Mouse (Mus musculus) forebrain, embryonic 11.5 days (tissue): ENCODE results near the gene Gli2. TPM values are rescaled to one million over a fixed set of nuclear protein-coding genes. Genes with fewer than 3 reads are reported as not detected.

ENCODE experiments used
- ATAC-seq: fragments of 200-750 bp; cut with Nextera tagmentation; replicated peaks from 2 replicates; pipeline ENCODE4 v1.8.0; 2017; ENCODE audit warnings: moderate TSS enrichment; ENCODE audit not compliant: low FRiP score
- DNase-seq: peaks from one replicate; pipeline ENCODE4 v3.0.0-alpha.2; 2017; ENCODE audit warnings: low spot score
- H3K27ac ChIP-seq: fragments of 300-500 bp; sonication (generic); 2 replicates; pipeline ENCODE4 v1.5.1; 2014; ENCODE audit warnings: low read depth, low read length
- H3K27me3 ChIP-seq: fragments of 300-500 bp; sonication (generic); 2 replicates; pipeline ENCODE4 v1.6.1; 2014; ENCODE audit warnings: mild to moderate bottlenecking, low read length, mixed read lengths; ENCODE audit not compliant: control insufficient read depth, insufficient read depth
- H3K36me3 ChIP-seq: fragments of 300-500 bp; sonication (generic); 2 replicates; pipeline ENCODE4 v1.6.1; 2014; ENCODE audit warnings: mild to moderate bottlenecking, low read length, moderate library complexity, mixed read lengths; ENCODE audit not compliant: control insufficient read depth, insufficient read depth
- H3K4me1 ChIP-seq: fragments of 300-500 bp; sonication (generic); replicated peaks from 2 replicates; pipeline ENCODE4 v1.6.1; 2014; ENCODE audit warnings: low read length, mixed read lengths; ENCODE audit not compliant: control insufficient read depth, insufficient read depth
- H3K4me2 ChIP-seq: fragments of 300-500 bp; sonication (generic); 2 replicates; pipeline ENCODE4 v1.6.1; 2014; ENCODE audit warnings: low read depth, mild to moderate bottlenecking, low read length, moderate library complexity, mixed read lengths; ENCODE audit not compliant: severe bottlenecking
- H3K4me3 ChIP-seq: fragments of 300-500 bp; sonication (generic); 2 replicates; pipeline ENCODE4 v1.5.1; 2014; ENCODE audit warnings: low read depth, low read length
- H3K9ac ChIP-seq: fragments of 300-500 bp; sonication (generic); 2 replicates; pipeline ENCODE4 v1.6.1; 2014; ENCODE audit warnings: low read length
- H3K9me3 ChIP-seq: fragments of 300-500 bp; sonication (generic); 2 replicates; pipeline ENCODE4 v1.6.1; 2016; ENCODE audit warnings: low read length, mixed read lengths; ENCODE audit not compliant: control insufficient read depth
- WGBS: fragments of 180-500 bp; shearing (Covaris S2); extraction: QIAGEN DNeasy Blood & Tissue Kit; methylation state at CpG from one replicate; pipeline ENCODE4 v1.1.7; 2014; 5-methylcytosine and 5-hydroxymethylcytosine counted together
- polyA plus RNA-seq: library from polyadenylated mRNA; unstranded; fragments of >200 nt; fragmentation: Nextera tagmentation; extraction: Ambion mirVana; gene quantifications from 2 replicates; pipeline ENCODE4 v1.2.1, GENCODE M21; 2014

Gli2 gene
- polyA plus RNA-seq, 1 experiment from 2014 or later = 16.3 TPM

GRCm38 (mm10) chr1:118994482-118995105, 58.8 kb downstream of the Gli2 start:
- no peaks in the 10 kb centered on the region for H3K9me3 ChIP-seq
- no peak for DNase-seq
- no peaks in the 10 kb centered on the region for H3K4me1 ChIP-seq
- ATAC-seq = no peak
- WGBS = 89% methylated on average over 8 of the region's 8 CpGs
- H3K9ac ChIP-seq = no peak overlapping the region
- H3K27ac ChIP-seq = no peak overlapping the region
- H3K36me3 ChIP-seq = no peaks in the 10 kb centered on the region; the same call in 1 of the 2 replicates
- H3K4me2 ChIP-seq = no peak overlapping the region
- no peak overlapping the region for H3K4me3 ChIP-seq
- H3K27me3 ChIP-seq = no peaks in the 10 kb centered on the region

- no peaks in the 10 kb centered on the region for H3K27me3 ChIP-seq
- ATAC-seq = no peak
- no peak overlapping the region for H3K27ac ChIP-seq
- 88% methylated on average over 5 of the region's 5 CpGs for WGBS
- no peaks in the 10 kb centered on the region for H3K4me1 ChIP-seq
- no peaks in the 10 kb centered on the region for H3K9me3 ChIP-seq
- H3K4me3 ChIP-seq = no peak overlapping the region
- H3K36me3 ChIP-seq = no peaks in the 10 kb centered on the region; the same call in 1 of the 2 replicates
- H3K9ac ChIP-seq = no peak overlapping the region
- H3K4me2 ChIP-seq = no peak overlapping the region
- no peak for DNase-seq
Observed at GRCm38 (mm10) chr1:118993775-118994174, 59.6 kb downstream of the Gli2 start.

GRCm38 (mm10) chr1:118988331-118988730, 65.1 kb downstream of the Gli2 start:
- Histone ChIP-seq H3K27me3 (no peaks in the 10 kb centered on the region), H3K9me3 (no peaks in the 10 kb centered on the region), H3K4me2 (no peak overlapping the region), H3K36me3 (no peaks in the 10 kb centered on the region; the same call in 1 of the 2 replicates), H3K9ac (no peak overlapping the region), H3K4me3 (no peak overlapping the region), H3K27ac (no peak overlapping the region), H3K4me1 (peaks cover 5% of the 10 kb centered on the region)
- ATAC-seq (no peak), DNase-seq (no peak)
- WGBS = 90% methylated on average over 6 of the region's 6 CpGs

- Histone ChIP-seq H3K9ac (no peak overlapping the region), H3K27me3 (no peaks in the 10 kb centered on the region), H3K36me3 (no peaks in the 10 kb centered on the region; the same call in 1 of the 2 replicates), H3K27ac (no peak overlapping the region), H3K4me2 (no peak overlapping the region), H3K9me3 (no peaks in the 10 kb centered on the region), H3K4me3 (no peak overlapping the region), H3K4me1 (peaks cover 12% of the 10 kb centered on the region)
- no peak for ATAC-seq
- 95% methylated on average over 11 of the region's 11 CpGs for WGBS
- DNase-seq = no peak
Observed at GRCm38 (mm10) chr1:118987538-118987937, 65.9 kb downstream of the Gli2 start.

GRCm38 (mm10) chr1:118983389-118983788, 70.0 kb downstream of the Gli2 start:
- Histone ChIP-seq H3K4me2 (0 out of 2 replicates have a peak overlapping the region, but pooled peaks have one; percentile 8), H3K36me3 (no peaks in the 10 kb centered on the region), H3K4me3 (no peak overlapping the region), H3K4me1 (peaks cover 19% of the 10 kb centered on the region), H3K27ac (peak overlapping the region; percentile 69), H3K9ac (no peak overlapping the region; the same call in 1 of the 2 replicates), H3K27me3 (no peaks in the 10 kb centered on the region), H3K9me3 (no peaks in the 10 kb centered on the region)
- 24% methylated on average over 2 of the region's 2 CpGs for WGBS
- no peak for DNase-seq
- 0 out of 2 replicates have a peak, but pooled peaks have one; percentile 4 for ATAC-seq

- peak; percentile 58 for DNase-seq
- Histone ChIP-seq H3K4me3 (no peak overlapping the region), H3K27me3 (no peaks in the 10 kb centered on the region), H3K36me3 (no peaks in the 10 kb centered on the region), H3K4me2 (peak overlapping the region; percentile 28; the same call in 1 of the 2 replicates), H3K27ac (peak overlapping the region; percentile 69), H3K9ac (no peak overlapping the region; the same call in 1 of the 2 replicates), H3K9me3 (no peaks in the 10 kb centered on the region), H3K4me1 (peaks cover 19% of the 10 kb centered on the region)
- ATAC-seq = peak; percentile 57
- WGBS = under 1% methylated on average over 5 of the region's 5 CpGs
Observed at GRCm38 (mm10) chr1:118982805-118983211, 70.6 kb downstream of the Gli2 start.

GRCm38 (mm10) chr1:118981943-118982804, 71.2 kb downstream of the Gli2 start:
- Histone ChIP-seq H3K9me3 (no peaks in the 10 kb centered on the region), H3K9ac (peak overlapping the region; percentile 23; the same call in 1 of the 2 replicates), H3K27me3 (no peaks in the 10 kb centered on the region), H3K27ac (peak overlapping the region; percentile 69), H3K4me2 (peak overlapping the region; percentile 28; the same call in 1 of the 2 replicates), H3K36me3 (no peaks in the 10 kb centered on the region), H3K4me1 (peaks cover 19% of the 10 kb centered on the region), H3K4me3 (no peak overlapping the region)
- 29% methylated on average over 16 of the region's 16 CpGs for WGBS
- peak; percentile 88 for ATAC-seq
- DNase-seq = peak; percentile 82

- Histone ChIP-seq H3K9ac (no peak overlapping the region), H3K27me3 (no peaks in the 10 kb centered on the region), H3K4me1 (peaks cover 19% of the 10 kb centered on the region), H3K9me3 (no peaks in the 10 kb centered on the region), H3K4me3 (no peak overlapping the region), H3K27ac (no peak overlapping the region), H3K36me3 (no peaks in the 10 kb centered on the region), H3K4me2 (no peak overlapping the region)
- 75% methylated on average over 7 of the region's 7 CpGs for WGBS
- ATAC-seq (no peak), DNase-seq (no peak)
Observed at GRCm38 (mm10) chr1:118980636-118981035, 72.8 kb downstream of the Gli2 start.
